Mouse (Mus musculus): ENCODE data around the gene Npas2.

DNA sequence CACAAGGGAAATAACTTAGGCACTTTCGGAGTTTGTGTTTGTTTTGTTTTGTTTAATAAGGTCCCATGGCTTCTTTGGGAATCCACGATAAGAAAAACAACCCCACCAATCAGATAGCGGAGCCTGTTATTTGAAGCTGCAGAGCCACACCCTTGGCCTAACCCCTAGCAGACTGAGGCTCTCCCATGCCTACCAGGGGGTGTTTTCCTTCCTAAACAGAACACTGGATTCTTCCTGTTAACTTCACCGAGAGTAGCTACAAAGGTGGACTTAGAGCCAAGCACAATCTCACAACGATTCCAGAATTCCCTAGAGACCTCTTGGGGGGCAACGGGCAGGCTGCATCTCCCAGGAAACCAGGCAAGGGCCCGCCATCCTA, 169.0 kb downstream of the Npas2 start:
- no peak for TF ChIP-seq CTCF (IDR thresholded peaks at IDR 0.05; ENCODE audit: borderline replicate concordance, insufficient read depth, low read length)
- TF ChIP-seq POLR2A (IDR thresholded peaks at IDR 0.05; ENCODE audit: low read depth, low read length), result no peak
